Mouse (Mus musculus): ENCODE measurements around the gene Naaladl1. TPM values are rescaled to one million over a fixed set of nuclear protein-coding genes. Genes with fewer than 3 reads are reported as not detected.

Gene Naaladl1
- total RNA-seq, 2 experiments from 2014 or later, result not detected

Other genes with a start within 250 kb of the Naaladl1 start
- gene Frmd8, start 230.5 kb upstream of the Naaladl1 start, total RNA-seq (2021), result 1 to 10 TPM; 4.5 to 5.0 TPM
- 1 to 10 TPM in 1 of 2 experiments, under 1 TPM in 1; 0.99 to 1.0 TPM for gene Slc25a45, start 228.0 kb upstream of the Naaladl1 start, total RNA-seq (2021)
- gene Tigd3, start 211.6 kb upstream of the Naaladl1 start, total RNA-seq (2021), result under 1 TPM in 1 of 2 experiments, not detected in 1; 0.20 TPM
- 10 to 100 TPM; 75.1 to 81.4 TPM for gene Dpf2, start 192.8 kb upstream of the Naaladl1 start, total RNA-seq (2021)
- gene Cdc42ep2, start 181.0 kb upstream of the Naaladl1 start, total RNA-seq (2021), result 10 to 100 TPM; 10.1 to 12.4 TPM
- gene Pola2, start 141.6 kb upstream of the Naaladl1 start, total RNA-seq (2021), result 10 to 100 TPM in 1 of 2 experiments, 1 to 10 TPM in 1; 8.6 to 11.6 TPM
- not detected for gene Slc22a20, start 119.6 kb upstream of the Naaladl1 start, total RNA-seq (2021)
- gene Capn1, start 89.9 kb upstream of the Naaladl1 start, total RNA-seq (2021), result 10 to 100 TPM; 82.6 to 95.2 TPM
- gene Syvn1, start 59.2 kb upstream of the Naaladl1 start, total RNA-seq (2021), result 10 to 100 TPM; 14.4 to 15.8 TPM
- gene Mrpl49, start 48.0 kb upstream of the Naaladl1 start, total RNA-seq (2021), result 10 to 100 TPM; 25.8 TPM
- gene Fau, start 47.9 kb upstream of the Naaladl1 start, total RNA-seq (2021), result 100 to 1,000 TPM; 333 to 400 TPM
- gene Znhit2, start 44.6 kb upstream of the Naaladl1 start, total RNA-seq (2021), result 1 to 10 TPM; 7.6 to 9.0 TPM
- gene Tm7sf2, start 37.4 kb upstream of the Naaladl1 start, total RNA-seq (2021), result 1 to 10 TPM; 4.9 to 5.1 TPM
- gene Vps51, start 28.6 kb upstream of the Naaladl1 start, total RNA-seq (2021), result 10 to 100 TPM; 15.7 to 19.3 TPM
- not detected for gene Tmem262, start 25.7 kb upstream of the Naaladl1 start, total RNA-seq (2021)
- not detected for gene Gm28374, start 23.5 kb upstream of the Naaladl1 start, total RNA-seq (2021)
- gene Zfpl1, start 20.8 kb upstream of the Naaladl1 start, total RNA-seq (2021), result 10 to 100 TPM; 10.2 to 10.3 TPM
- gene Cdca5, start 20.8 kb upstream of the Naaladl1 start, total RNA-seq (2021), result under 1 TPM in 1 of 2 experiments, not detected in 1; 0.28 TPM
- not detected for gene AC131692.1, start 11.4 kb upstream of the Naaladl1 start, total RNA-seq (2021)
- gene Sac3d1, start 12.9 kb downstream of the Naaladl1 start, total RNA-seq (2021), result 1 to 10 TPM; 8.7 to 9.8 TPM
- 10 to 100 TPM in 1 of 2 experiments, 1 to 10 TPM in 1; 8.6 to 10.6 TPM for gene Snx15, start 22.5 kb downstream of the Naaladl1 start, total RNA-seq (2021)
- under 1 TPM; 0.17 to 0.26 TPM for gene Batf2, start 35.2 kb downstream of the Naaladl1 start, total RNA-seq (2021)
- 10 to 100 TPM; 51.8 to 62.6 TPM for gene Arl2, start 35.8 kb downstream of the Naaladl1 start, total RNA-seq (2021)
- gene Majin, start 78.6 kb downstream of the Naaladl1 start, total RNA-seq (2021), result not detected
- not detected for gene Gpha2, start 120.6 kb downstream of the Naaladl1 start, total RNA-seq (2021)
- 10 to 100 TPM; 32.2 to 34.6 TPM for gene Ppp2r5b, start 130.1 kb downstream of the Naaladl1 start, total RNA-seq (2021)
- 10 to 100 TPM; 16.5 to 18.0 TPM for gene Atg2a, start 135.9 kb downstream of the Naaladl1 start, total RNA-seq (2021)
- 10 to 100 TPM; 23.5 to 36.0 TPM for gene Ehd1, start 170.9 kb downstream of the Naaladl1 start, total RNA-seq (2021)
- 1 to 10 TPM; 4.3 to 5.2 TPM for gene Cdc42bpg, start 200.7 kb downstream of the Naaladl1 start, total RNA-seq (2021)
- gene Men1, start 229.2 kb downstream of the Naaladl1 start, total RNA-seq (2021), result 1 to 10 TPM; 6.2 to 7.0 TPM
- 10 to 100 TPM; 10.4 to 12.6 TPM for gene Map4k2, start 235.4 kb downstream of the Naaladl1 start, total RNA-seq (2021)

Data from gastrocnemius, postnatal 36 days (tissue).